Mouse (Mus musculus): ENCODE measurements around the gene Kcnh1. TPM values are rescaled to one million over a fixed set of nuclear protein-coding genes. Genes with fewer than 3 reads are reported as not detected.

Gene Kcnh1
- total RNA-seq, 2 experiments from 2014 or later, result 0.05 TPM; not detected in 1

GRCm38 (mm10) chr1:192522376-192523178 is 332.0 kb downstream of the Kcnh1 start:
- no peak for DNase-seq (ENCODE audit: low spot score)

GRCm38 (mm10) chr1:192525711-192526350 is 335.3 kb downstream of the Kcnh1 start:
- no peak for DNase-seq (ENCODE audit: low spot score)

- no peak for DNase-seq (ENCODE audit: low spot score)
Measured at GRCm38 (mm10) chr1:192531490-192532146, 341.0 kb downstream of the Kcnh1 start.

- no peak for DNase-seq (ENCODE audit: low spot score)
Measured at GRCm38 (mm10) chr1:192532212-192532611, 341.6 kb downstream of the Kcnh1 start.

GRCm38 (mm10) chr1:192533016-192533415 is 342.4 kb downstream of the Kcnh1 start:
- DNase-seq (ENCODE audit: low spot score), result no peak

GRCm38 (mm10) chr1:192536440-192536839 is 345.9 kb downstream of the Kcnh1 start:
- DNase-seq (ENCODE audit: low spot score), result no peak

- no peak for DNase-seq (ENCODE audit: low spot score)
Measured at GRCm38 (mm10) chr1:192537169-192537568, 346.6 kb downstream of the Kcnh1 start.

- DNase-seq (ENCODE audit: low spot score), result no peak
Measured at GRCm38 (mm10) chr1:192542093-192542492, 351.5 kb downstream of the Kcnh1 start.

- DNase-seq (ENCODE audit: low spot score), result no peak
Measured at GRCm38 (mm10) chr1:192543686-192544085, 353.1 kb downstream of the Kcnh1 start.

GRCm38 (mm10) chr1:192544091-192544490 is 353.5 kb downstream of the Kcnh1 start:
- DNase-seq (ENCODE audit: low spot score), result no peak

GRCm38 (mm10) chr1:192544901-192545300 is 354.3 kb downstream of the Kcnh1 start:
- DNase-seq (ENCODE audit: low spot score), result no peak

- DNase-seq (ENCODE audit: low spot score), result no peak
Measured at GRCm38 (mm10) chr1:192546843-192547242, 356.3 kb downstream of the Kcnh1 start.

GRCm38 (mm10) chr1:192550561-192550960 is 360.0 kb downstream of the Kcnh1 start:
- DNase-seq (ENCODE audit: low spot score), result no peak

GRCm38 (mm10) chr1:192555516-192555915 is 364.9 kb downstream of the Kcnh1 start:
- no peak for DNase-seq (ENCODE audit: low spot score)

GRCm38 (mm10) chr1:192557978-192558594 is 367.5 kb downstream of the Kcnh1 start:
- DNase-seq (ENCODE audit: low spot score), result no peak

- DNase-seq (ENCODE audit: low spot score), result no peak
Measured at GRCm38 (mm10) chr1:192559341-192559740, 368.8 kb downstream of the Kcnh1 start.

Other genes starting within 250 kb of the Kcnh1 start
- not detected for gene Rd3, start 213.4 kb upstream of the Kcnh1 start, total RNA-seq (2021)
- 1 to 10 TPM; 1.5 to 3.6 TPM for gene Traf5, start 98.2 kb upstream of the Kcnh1 start, total RNA-seq (2021)
- gene Rcor3, start 52.7 kb upstream of the Kcnh1 start, total RNA-seq (2021), result 10 to 100 TPM; 25.3 to 32.8 TPM

Data from gastrocnemius, adult 18-20 months (tissue).